Mouse (Mus musculus): ENCODE data around the gene Bhlha15. TPM values are rescaled to one million over a fixed set of nuclear protein-coding genes. Genes with fewer than 3 reads are reported as not detected.

The Bhlha15 gene
- total RNA-seq, 2 experiments from 2014 or later: 0.32 to 0.43 TPM

GRCm38 (mm10) chr5:144184350-144185045 lies 5.6 kb upstream of the Bhlha15 start:
- no peak for DNase-seq (ENCODE audit: extremely low spot score in 1 of 2, low spot score in 2 of 2)

DNA sequence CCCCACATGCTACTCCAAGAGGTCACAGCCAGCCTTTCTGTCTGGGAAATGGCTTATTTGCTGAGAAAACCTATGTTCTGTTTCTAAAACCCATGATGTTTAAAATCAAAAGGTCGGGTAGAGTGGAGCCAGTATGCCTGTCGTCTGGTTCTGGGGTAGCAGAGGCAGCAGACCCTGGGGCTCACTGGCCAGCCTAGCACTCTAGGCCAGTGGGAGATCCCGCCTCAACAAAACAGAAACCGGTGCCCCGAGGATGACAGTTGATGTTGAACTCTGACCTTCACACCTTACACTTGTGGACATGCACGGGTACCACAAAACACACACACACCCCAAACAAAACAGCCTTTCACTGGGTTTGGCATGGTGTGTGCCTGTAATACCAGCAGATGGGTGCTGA lies 1.7 kb upstream of the Bhlha15 start:
- no peak for DNase-seq (ENCODE audit: extremely low spot score in 1 of 2, low spot score in 2 of 2)
- intact Hi-C loops (cut with DNase I): no loop called here

More at GRCm38 (mm10) chr5:144184350-144185045, 5.6 kb upstream of the Bhlha15 start:
- intact Hi-C loops (cut with DNase I): no loop called here

DNA sequence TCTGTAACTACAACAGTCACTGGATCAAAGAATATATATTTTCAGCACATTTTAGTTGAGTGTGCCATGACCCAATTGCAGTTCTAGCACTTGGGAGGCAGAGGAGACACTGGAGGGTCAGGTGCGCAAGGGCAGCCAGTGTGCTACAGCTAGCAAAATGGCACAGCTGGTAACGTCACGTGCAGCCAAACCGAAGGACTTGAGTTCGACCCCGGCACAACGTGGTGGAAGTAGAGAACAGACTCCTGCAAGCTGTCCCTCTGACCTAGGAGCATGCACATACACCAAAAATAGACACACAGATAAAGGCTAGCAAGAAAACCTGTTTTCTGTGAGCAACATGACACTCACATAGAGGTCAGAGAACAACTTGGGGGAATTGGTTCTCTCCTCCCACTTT lies 759 bp upstream of the Bhlha15 start:
- intact Hi-C loops (cut with DNase I): no loop called here
- DNase-seq (ENCODE audit: extremely low spot score in 1 of 2, low spot score in 2 of 2): no peak

- no peak for DNase-seq (ENCODE audit: extremely low spot score in 1 of 2, low spot score in 2 of 2)
- intact Hi-C loops (cut with DNase I): no loop called here
Observed at GRCm38 (mm10) chr5:144191026-144191425, 940 bp downstream of the Bhlha15 start.

GRCm38 (mm10) chr5:144192673-144193072 lies 2.6 kb downstream of the Bhlha15 start:
- intact Hi-C loops (cut with DNase I): no loop called here
- DNase-seq (ENCODE audit: extremely low spot score in 1 of 2, low spot score in 2 of 2): no peak

DNA sequence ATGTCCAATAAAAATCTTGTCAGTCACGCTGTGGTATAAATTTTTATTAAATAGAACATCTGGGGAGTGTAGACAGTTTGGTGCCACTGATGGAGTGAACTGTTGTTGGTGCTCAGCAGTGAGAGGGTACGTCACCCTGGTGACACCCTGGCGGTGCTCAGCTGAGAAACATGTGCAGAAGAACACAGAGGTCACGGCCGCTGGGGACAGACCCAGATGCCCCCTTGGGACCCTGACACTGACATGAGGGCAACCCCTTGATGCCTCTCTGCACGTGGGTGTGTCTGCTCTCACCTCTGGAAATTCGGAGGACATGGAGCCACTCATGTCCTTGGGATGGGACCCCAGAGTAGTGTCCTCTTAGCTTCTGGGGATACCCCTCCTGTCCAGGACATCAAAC lies 4.3 kb downstream of the Bhlha15 start:
- intact Hi-C loops (cut with DNase I): no loop called here
- no peak for DNase-seq (ENCODE audit: extremely low spot score in 1 of 2, low spot score in 2 of 2)

DNA sequence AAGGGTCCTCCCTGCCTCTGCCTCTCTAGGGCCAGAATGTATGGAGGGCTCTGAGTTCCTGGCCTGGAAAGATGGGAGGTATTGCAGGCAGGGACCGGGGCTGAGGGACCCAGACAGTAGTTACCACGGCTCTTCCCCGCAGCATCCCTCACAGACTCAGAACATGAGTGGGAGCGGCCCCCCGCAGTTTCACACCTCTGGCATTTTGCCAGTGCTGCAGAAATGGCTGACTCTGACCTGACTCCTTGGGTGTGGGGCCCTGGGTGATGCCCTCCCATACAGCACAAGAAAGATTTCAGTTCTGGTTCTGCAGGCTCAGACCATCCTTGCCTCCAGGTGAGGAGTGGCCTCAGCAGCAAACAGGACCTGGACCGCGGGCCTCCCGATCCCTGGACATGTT lies 5.5 kb downstream of the Bhlha15 start:
- DNase-seq (ENCODE audit: extremely low spot score in 1 of 2, low spot score in 2 of 2): no peak
- intact Hi-C loops (cut with DNase I): no loop called here

GRCm38 (mm10) chr5:144200616-144201015 lies 10.5 kb downstream of the Bhlha15 start:
- no peak for DNase-seq (ENCODE audit: extremely low spot score in 1 of 2, low spot score in 2 of 2)
- intact Hi-C loops (cut with DNase I): no loop called here

- DNase-seq (ENCODE audit: extremely low spot score in 1 of 2, low spot score in 2 of 2): no peak
- intact Hi-C loops (cut with DNase I): no loop called here
Observed at GRCm38 (mm10) chr5:144202430-144202829, 12.3 kb downstream of the Bhlha15 start.

DNA sequence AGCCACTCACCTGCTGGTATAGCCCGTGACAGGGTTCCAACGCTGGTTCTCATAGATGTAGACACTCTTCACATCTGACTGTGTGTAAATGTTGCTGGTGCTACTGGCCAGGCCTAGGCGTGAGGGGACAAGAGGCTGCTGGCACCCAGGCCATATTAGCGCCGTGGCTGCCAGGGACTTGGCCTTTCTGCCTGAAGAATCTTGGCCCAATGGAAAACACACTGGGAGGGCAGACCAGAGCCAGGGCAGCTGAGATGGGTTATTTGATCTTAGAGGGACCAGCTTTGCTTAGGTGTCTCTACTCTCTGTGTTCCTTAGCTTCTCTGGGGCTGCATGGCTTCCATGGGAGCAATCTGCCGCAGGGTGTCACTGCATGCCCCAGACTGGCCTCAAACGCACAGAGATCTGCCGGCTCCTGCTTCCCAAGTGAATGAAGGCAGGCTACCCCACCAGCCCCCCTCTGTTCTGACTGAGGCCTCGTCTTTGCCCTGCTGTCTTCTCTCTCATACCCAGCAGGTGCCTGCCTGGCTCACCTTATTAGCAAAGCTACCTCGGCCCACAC lies 13.4 kb downstream of the Bhlha15 start:
- intact Hi-C loops (cut with DNase I): no loop called here
- DNase-seq (ENCODE audit: extremely low spot score in 1 of 2, low spot score in 2 of 2): no peak

- intact Hi-C loops (cut with DNase I): no loop called here
- DNase-seq (ENCODE audit: extremely low spot score in 1 of 2, low spot score in 2 of 2): no peak
Observed at GRCm38 (mm10) chr5:144204303-144204702, 14.2 kb downstream of the Bhlha15 start.

- DNase-seq (ENCODE audit: extremely low spot score in 1 of 2, low spot score in 2 of 2): no peak
- intact Hi-C loops (cut with DNase I): loop anchor here (5.0 kb wide), 1 partner anchor 527 kb away; no protein-coding TSS in a partner anchor
Observed at GRCm38 (mm10) chr5:144204911-144205310, 14.8 kb downstream of the Bhlha15 start.

GRCm38 (mm10) chr5:144206069-144206468 lies 16.0 kb downstream of the Bhlha15 start:
- no peak for DNase-seq (ENCODE audit: extremely low spot score in 1 of 2, low spot score in 2 of 2)
- intact Hi-C loops (cut with DNase I): loop anchor here (5.0 kb wide), 1 partner anchor 526 kb away; no protein-coding TSS in a partner anchor

DNA sequence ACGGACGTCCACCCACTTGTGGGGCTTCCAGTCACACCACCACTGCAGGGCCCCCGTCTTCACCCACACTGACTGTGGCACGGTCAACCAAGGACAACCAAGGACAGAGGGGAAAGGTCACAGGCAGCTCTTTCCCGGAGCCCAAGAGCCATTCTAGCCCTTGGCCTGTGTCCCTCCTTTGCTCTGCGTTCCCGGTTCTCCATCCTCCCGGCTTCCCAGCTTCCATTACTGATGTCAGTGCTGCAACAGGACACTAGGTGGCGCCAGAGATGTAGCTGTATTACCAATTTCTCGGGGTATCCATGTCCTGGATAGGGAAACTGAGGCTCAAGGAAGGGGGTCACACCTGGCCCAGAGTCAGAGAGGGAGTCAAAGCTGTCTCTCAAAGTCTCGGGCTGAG lies 17.4 kb downstream of the Bhlha15 start:
- intact Hi-C loops (cut with DNase I): loop anchor here (5.0 kb wide), 1 partner anchor 525 kb away; no protein-coding TSS in a partner anchor
- peak in 1 of 2 experiments; percentile 36 for DNase-seq (ENCODE audit: extremely low spot score in 1 of 2, low spot score in 2 of 2)

- DNase-seq (ENCODE audit: extremely low spot score in 1 of 2, low spot score in 2 of 2): no peak
- intact Hi-C loops (cut with DNase I): no loop called here
Observed at GRCm38 (mm10) chr5:144214453-144214852, 24.4 kb downstream of the Bhlha15 start.

DNA sequence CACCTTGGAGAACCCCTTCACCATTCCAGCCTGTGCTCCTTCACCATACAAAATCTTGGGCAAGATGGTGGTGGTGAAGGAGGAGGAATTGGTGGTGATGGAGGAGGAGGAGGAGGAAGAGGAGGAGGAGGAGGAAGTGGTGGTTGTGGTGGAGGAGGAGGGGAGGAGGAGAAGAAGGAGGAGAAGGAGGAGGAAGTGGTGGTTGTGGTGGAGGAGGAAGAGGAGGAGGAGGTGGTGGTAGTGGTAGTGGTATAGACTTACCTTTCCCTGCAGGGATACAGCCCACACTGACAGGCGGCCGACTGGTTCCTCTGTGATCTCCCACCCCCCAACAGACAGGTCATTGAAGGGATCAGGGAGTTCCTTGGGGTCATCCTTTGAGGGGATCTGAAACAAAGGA lies 25.9 kb downstream of the Bhlha15 start:
- DNase-seq (ENCODE audit: extremely low spot score in 1 of 2, low spot score in 2 of 2): no peak
- intact Hi-C loops (cut with DNase I): no loop called here

DNA sequence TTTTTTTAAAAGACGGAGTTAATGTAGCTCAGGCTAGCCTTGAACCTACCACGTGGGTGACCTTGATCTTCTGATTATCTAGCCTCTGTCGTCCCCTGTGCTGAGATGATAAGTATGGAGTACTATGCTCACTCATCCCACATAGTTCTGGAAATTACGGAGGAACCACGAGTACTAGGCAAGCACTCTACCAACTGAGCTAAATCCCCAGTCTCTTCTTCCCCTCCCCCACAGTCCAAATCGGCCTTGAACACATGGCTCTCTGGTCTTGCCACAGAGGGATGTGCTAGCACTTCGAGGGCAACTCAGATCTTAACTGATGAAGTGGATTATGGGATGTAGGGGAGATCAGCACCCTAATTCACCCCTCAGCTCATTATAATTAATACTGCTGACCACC lies 28.0 kb downstream of the Bhlha15 start:
- DNase-seq (ENCODE audit: extremely low spot score in 1 of 2, low spot score in 2 of 2): no peak
- intact Hi-C loops (cut with DNase I): no loop called here

DNA sequence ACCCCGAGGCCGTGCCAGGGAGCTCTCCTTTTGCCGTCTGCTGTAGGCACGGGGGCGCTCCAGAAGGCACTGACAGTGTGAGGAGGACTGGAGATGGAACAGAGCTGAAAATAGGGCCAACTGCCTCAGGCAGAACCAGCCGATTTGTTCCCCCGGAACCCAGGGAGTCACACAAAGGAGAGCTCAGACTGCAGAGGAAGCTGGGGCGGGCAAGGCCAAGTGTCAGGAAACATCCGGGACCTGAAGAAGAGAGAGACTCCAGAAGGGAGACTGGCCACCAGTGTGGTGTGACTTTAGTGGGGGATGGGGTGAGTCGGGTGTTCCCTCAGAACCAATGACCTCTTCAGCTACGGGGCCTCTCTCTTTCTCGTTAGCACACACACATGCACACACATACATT lies 29.2 kb downstream of the Bhlha15 start:
- DNase-seq (ENCODE audit: extremely low spot score in 1 of 2, low spot score in 2 of 2): no peak
- intact Hi-C loops (cut with DNase I): no loop called here

- DNase-seq (ENCODE audit: extremely low spot score in 1 of 2, low spot score in 2 of 2): no peak
- intact Hi-C loops (cut with DNase I): no loop called here
Observed at GRCm38 (mm10) chr5:144219936-144220335, 29.9 kb downstream of the Bhlha15 start.

- no peak for DNase-seq (ENCODE audit: extremely low spot score in 1 of 2, low spot score in 2 of 2)
- intact Hi-C loops (cut with DNase I): no loop called here
Observed at GRCm38 (mm10) chr5:144221305-144221704, 31.2 kb downstream of the Bhlha15 start.

Data from left cerebral cortex, postnatal 10 days (tissue).